Mouse (Mus musculus) hindbrain, postnatal 0 days (tissue): ENCODE measurements around the gene Gab1. TPM values are rescaled to one million over a fixed set of nuclear protein-coding genes. Genes with fewer than 3 reads are reported as not detected.

Experiments
- ATAC-seq: fragments of 200-750 bp; cut with Nextera tagmentation; 2 replicates; pipeline ENCODE4 v1.8.0; 2017; ENCODE audit warnings: mild to moderate bottlenecking, moderate TSS enrichment, moderate library complexity
- DNase-seq: peaks from one replicate; pipeline ENCODE4 v3.0.0-alpha.2; 2015; ENCODE audit warnings: low spot score
- H3K27ac ChIP-seq: fragments of 300-500 bp; sonication (generic); 2 replicates; pipeline ENCODE4 v1.5.1; 2014; ENCODE audit warnings: mild to moderate bottlenecking
- H3K27me3 ChIP-seq: fragments of 300-500 bp; sonication (generic); 2 replicates; pipeline ENCODE4 v1.6.1; 2014; ENCODE audit warnings: low read length, mixed read lengths; ENCODE audit not compliant: insufficient read depth
- H3K36me3 ChIP-seq: fragments of 300-500 bp; sonication (generic); 2 replicates; pipeline ENCODE4 v1.6.1; 2014; ENCODE audit warnings: low read length, mixed read lengths; ENCODE audit not compliant: insufficient read depth
- H3K4me1 ChIP-seq: fragments of 300-500 bp; sonication (generic); 2 replicates; pipeline ENCODE4 v1.6.1; 2014; ENCODE audit warnings: antibody characterized with exemption, low read length, mixed read lengths; ENCODE audit not compliant: insufficient read depth
- H3K4me2 ChIP-seq: fragments of 300-500 bp; sonication (generic); 2 replicates; pipeline ENCODE4 v1.6.1; 2014; ENCODE audit warnings: low read depth, mild to moderate bottlenecking, low read length, moderate library complexity, mixed read lengths
- H3K4me3 ChIP-seq: fragments of 300-500 bp; sonication (generic); 2 replicates; pipeline ENCODE4 v1.5.1; 2014; ENCODE audit warnings: low read length
- H3K9ac ChIP-seq: fragments of 300-500 bp; sonication (generic); replicated peaks from 2 replicates; pipeline ENCODE4 v1.6.1; 2014; ENCODE audit warnings: mild to moderate bottlenecking, low read length, moderate library complexity, mixed read lengths
- H3K9me3 ChIP-seq: fragments of 300-500 bp; sonication (generic); 2 replicates; pipeline ENCODE4 v1.6.1; 2016; ENCODE audit warnings: low read length, mixed read lengths
- CTCF ChIP-seq: IDR thresholded peaks from 2 replicates; pipeline ENCODE4 v1.5.1; 2016; ENCODE audit warnings: antibody characterized with exemption, control low read depth, low read depth
- WGBS: fragments of 180-500 bp; shearing (Covaris S2); extraction: QIAGEN DNeasy Blood & Tissue Kit; methylation state at CpG from one replicate; pipeline ENCODE4 v1.1.7; 2014; 5-methylcytosine and 5-hydroxymethylcytosine counted together
- polyA plus RNA-seq: library from polyadenylated mRNA; unstranded; fragments of >200 nt; fragmentation: Nextera tagmentation; extraction: Ambion mirVana; gene quantifications from 2 replicates; pipeline ENCODE4 v1.2.1, GENCODE M21; 2015
- total RNA-seq: library from RNA; depleted of rRNA; stranded (reverse); fragments of >200 nt; gene quantifications from 2 replicates; pipeline ENCODE4 v1.2.3, GENCODE M21; 2014; rRNA removed

The Gab1 gene
- total RNA-seq, result 32.1 and 32.7 TPM in 2 replicates
- polyA plus RNA-seq, result 14.0 TPM in 2 replicates

- ATAC-seq, result peak; percentile 97
- peak within 1 kb of the TSS; percentile 87 for H3K4me3 ChIP-seq
- TF ChIP-seq CTCF, result peak; percentile 57
- no peaks in the 10 kb centered on the region for H3K4me1 ChIP-seq
- no peaks in the 10 kb centered on the region for H3K36me3 ChIP-seq
- no peaks in the 10 kb centered on the region for H3K9me3 ChIP-seq
- peak; percentile 93 for DNase-seq
- peak within 1 kb of the TSS; percentile 83 for H3K4me2 ChIP-seq
- WGBS, result 1% methylated on average over 66 of the region's 70 CpGs
- no peaks in the 10 kb centered on the region for H3K27me3 ChIP-seq
- H3K27ac ChIP-seq, result peak within 1 kb of the TSS; percentile 93
- peak within 1 kb of the TSS; percentile 73 for H3K9ac ChIP-seq
Observed at GRCm38 (mm10) chr8:80880196-80881106, at the start of gene Gab1. TSS of gene Gab1 (minus strand) at chr8:80880519.

DNA sequence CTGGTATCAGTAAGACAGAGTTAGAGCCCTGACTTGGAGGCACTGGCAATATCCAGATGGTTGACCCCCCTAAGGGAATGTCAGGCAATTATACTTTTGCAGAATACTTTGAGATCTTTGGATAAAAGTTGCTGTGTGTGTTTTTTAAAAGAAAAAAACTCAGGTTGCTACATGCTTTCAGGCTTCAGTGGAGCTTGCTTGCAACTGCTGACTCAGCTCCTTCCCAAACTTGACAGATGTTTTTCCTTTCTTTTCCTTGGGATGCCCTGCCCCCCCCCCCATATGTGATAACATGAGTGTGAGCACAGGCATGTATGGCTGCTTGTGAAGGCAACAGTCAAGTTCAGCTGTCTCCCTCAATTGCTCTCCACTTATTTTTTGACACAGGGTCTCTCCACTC is 48.5 kb upstream of the Gab1 start:
- ATAC-seq (no peak), DNase-seq (no peak)
- TF ChIP-seq CTCF, result no peak
- Histone ChIP-seq H3K9ac (no peak overlapping the region), H3K4me2 (no peak overlapping the region), H3K9me3 (no peaks in the 10 kb centered on the region), H3K4me1 (no peaks in the 10 kb centered on the region), H3K27me3 (no peaks in the 10 kb centered on the region), H3K27ac (no peak overlapping the region), H3K4me3 (no peak overlapping the region), H3K36me3 (no peaks in the 10 kb centered on the region)

DNA sequence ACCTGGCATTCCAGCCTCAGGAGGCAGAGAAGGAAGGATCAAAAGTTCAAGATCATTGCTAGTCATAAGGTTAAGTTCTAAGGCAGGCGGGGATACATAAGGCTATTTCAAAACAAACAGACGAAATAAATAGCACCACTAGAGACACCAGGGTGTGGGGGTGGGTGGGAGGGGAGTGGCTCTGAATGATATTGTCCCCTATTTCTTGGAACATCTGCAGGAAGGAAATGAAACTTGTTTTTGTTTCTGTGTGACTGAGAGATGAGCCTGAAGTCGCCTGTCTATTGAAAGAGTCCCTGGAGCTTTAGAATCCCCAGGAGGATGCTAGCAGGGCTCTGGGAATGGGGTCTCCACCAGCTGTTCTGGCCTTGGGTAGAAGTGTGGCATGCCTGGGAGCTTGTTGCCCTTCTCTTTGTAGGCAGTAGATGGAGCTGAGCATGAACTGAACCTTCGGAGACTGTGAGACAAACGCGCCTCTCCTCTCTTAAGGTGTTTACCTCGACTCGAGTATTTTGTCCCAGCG is 43.5 kb upstream of the Gab1 start:
- Histone ChIP-seq H3K36me3 (no peaks in the 10 kb centered on the region), H3K27ac (no peak overlapping the region), H3K9ac (no peak overlapping the region), H3K4me3 (no peak overlapping the region), H3K4me2 (no peak overlapping the region), H3K27me3 (no peaks in the 10 kb centered on the region), H3K4me1 (no peaks in the 10 kb centered on the region; the same call in 1 of the 2 replicates), H3K9me3 (no peaks in the 10 kb centered on the region)
- DNase-seq (no peak), ATAC-seq (no peak)
- 89% methylated on average over 9 of the region's 9 CpGs for WGBS
- TF ChIP-seq CTCF, result 0 out of 2 replicates have a peak, but pooled peaks have one; percentile 12

GRCm38 (mm10) chr8:80922642-80923041 is 42.3 kb upstream of the Gab1 start:
- Histone ChIP-seq H3K4me3 (no peak overlapping the region), H3K9me3 (no peaks in the 10 kb centered on the region), H3K36me3 (no peaks in the 10 kb centered on the region), H3K9ac (no peak overlapping the region), H3K4me2 (no peak overlapping the region), H3K27ac (no peak overlapping the region; the same call in 1 of the 2 replicates), H3K4me1 (no peaks in the 10 kb centered on the region; the same call in 1 of the 2 replicates), H3K27me3 (no peaks in the 10 kb centered on the region)
- peak; percentile 93 for DNase-seq
- WGBS, result 16% methylated on average over 6 of the region's 6 CpGs
- no peak for TF ChIP-seq CTCF
- peak; percentile 96 for ATAC-seq

- Histone ChIP-seq H3K9me3 (no peaks in the 10 kb centered on the region), H3K4me1 (no peaks in the 10 kb centered on the region; the same call in 1 of the 2 replicates), H3K4me3 (no peak overlapping the region), H3K36me3 (no peaks in the 10 kb centered on the region), H3K27me3 (no peaks in the 10 kb centered on the region), H3K27ac (no peak overlapping the region), H3K9ac (no peak overlapping the region), H3K4me2 (no peak overlapping the region)
- no peak for TF ChIP-seq CTCF
- ATAC-seq (no peak), DNase-seq (no peak)
- WGBS, result 88% methylated on average over 4 of the region's 4 CpGs
Observed at GRCm38 (mm10) chr8:80919130-80919529, 38.8 kb upstream of the Gab1 start.

DNA sequence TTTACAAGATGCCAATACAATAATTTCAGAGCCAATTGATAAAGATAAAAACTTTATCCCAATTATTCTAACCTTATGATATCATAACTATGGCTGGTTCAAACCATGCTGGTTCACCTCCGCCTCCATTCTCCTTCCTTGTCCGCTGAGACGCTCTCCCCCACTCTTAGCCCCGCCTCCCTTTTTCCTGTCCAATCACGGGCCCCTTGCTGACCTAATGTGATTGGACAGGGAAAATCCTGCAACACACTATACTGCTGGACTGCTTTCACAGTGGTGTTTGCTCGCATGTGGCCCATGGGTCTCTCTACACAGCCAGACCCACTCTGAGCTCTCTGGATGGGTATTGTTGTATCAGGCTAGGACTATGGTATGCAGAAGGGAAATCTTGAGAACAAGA is 38.2 kb upstream of the Gab1 start:
- DNase-seq (no peak), ATAC-seq (no peak)
- 87% methylated on average over 6 of the region's 6 CpGs for WGBS
- H3K27ac ChIP-seq, result no peak overlapping the region
- no peak overlapping the region for H3K4me3 ChIP-seq
- H3K36me3 ChIP-seq, result no peaks in the 10 kb centered on the region
- no peak overlapping the region for H3K4me2 ChIP-seq
- H3K27me3 ChIP-seq, result no peaks in the 10 kb centered on the region
- no peak overlapping the region for H3K9ac ChIP-seq
- no peaks in the 10 kb centered on the region; the same call in 1 of the 2 replicates for H3K4me1 ChIP-seq
- no peaks in the 10 kb centered on the region for H3K9me3 ChIP-seq
- no peak for TF ChIP-seq CTCF
